Mouse (Mus musculus) liver, adult 2 months (tissue): ENCODE measurements around the gene Trim52. TPM values are rescaled to one million over a fixed set of nuclear protein-coding genes. Genes with fewer than 3 reads are reported as not detected.

Experiments
- DNase-seq: peaks from one replicate; pipeline ENCODE4 v3.0.0-alpha.2; 2011; ENCODE audit warnings: low read depth, low spot score; ENCODE audit errors: extremely low read depth
- H3K27ac ChIP-seq: fragments of 200-500 bp; replicated peaks from 2 replicates; pipeline ENCODE4 v1.5.1; 2012; ENCODE audit warnings: low read depth, mild to moderate bottlenecking, control low read depth, inconsistent platforms, low read length; ENCODE audit not compliant: insufficient read depth
- H3K27me3 ChIP-seq: fragments of 200-500 bp; 2 replicates; pipeline ENCODE4 v1.6.1; 2012; ENCODE audit warnings: mild to moderate bottlenecking, moderate library complexity, low read length, inconsistent platforms; ENCODE audit not compliant: control insufficient read depth, insufficient read depth
- H3K36me3 ChIP-seq: fragments of 200-500 bp; 2 replicates; pipeline ENCODE4 v1.6.1; 2012; ENCODE audit warnings: low read length, inconsistent platforms; ENCODE audit not compliant: control insufficient read depth, insufficient read depth
- H3K4me1 ChIP-seq: fragments of 200-500 bp; 2 replicates; pipeline ENCODE4 v1.6.1; 2011; ENCODE audit warnings: low read length; ENCODE audit not compliant: control insufficient read depth, insufficient read depth
- H3K4me3 ChIP-seq: fragments of 200-500 bp; 2 replicates; pipeline ENCODE4 v1.5.1; 2011; ENCODE audit warnings: low read depth, mild to moderate bottlenecking, control low read depth, low read length, moderate library complexity; ENCODE audit not compliant: insufficient read depth
- H3K79me2 ChIP-seq: fragments of 200-500 bp; 2 replicates; pipeline ENCODE4 v1.6.1; 2012; ENCODE audit warnings: inconsistent platforms, mild to moderate bottlenecking, low read length, moderate library complexity; ENCODE audit not compliant: control insufficient read depth, insufficient read depth
- H3K9ac ChIP-seq: fragments of 200-500 bp; 2 replicates; pipeline ENCODE4 v1.6.1; 2012; ENCODE audit warnings: low read depth, mild to moderate bottlenecking, control low read depth, inconsistent platforms, low read length
- CTCF ChIP-seq: fragments of 200-500 bp; IDR thresholded peaks from 2 replicates; pipeline ENCODE4 v1.5.1; 2011; ENCODE audit warnings: low read depth, low read length, control low read depth
- POLR2A ChIP-seq: fragments of 200-500 bp; IDR thresholded peaks from 2 replicates; pipeline ENCODE4 v1.6.1; 2011; ENCODE audit warnings: low read length, control low read depth; ENCODE audit not compliant: insufficient read depth; ENCODE audit errors: extremely low read depth
- WGBS: fragments of 180-500 bp; shearing (Covaris S2); methylation state at CpG from one replicate; pipeline ENCODE4 v1.1.7; 2018; 5-methylcytosine and 5-hydroxymethylcytosine counted together
- polyA plus RNA-seq: library from polyadenylated mRNA; depleted of rRNA; stranded (reverse); fragments of >200 nt; gene quantifications from 2 replicates; pipeline ENCODE4 v1.2.3, GENCODE M21; 2012; rRNA removed
- total RNA-seq: library from RNA; depleted of rRNA; stranded (reverse); fragments of >200 nt; gene quantifications from 2 replicates; pipeline ENCODE4 v1.2.3, GENCODE M21; 2014; rRNA removed

Gene Trim52
- total RNA-seq (not detected in 2 replicates), polyA plus RNA-seq (not detected in 2 replicates)

GRCm38 (mm10) chr14:106105980-106106379 lies at the start of gene Trim52:
Gene Trim52 (plus strand): TSS chr14:106106198.
- Histone ChIP-seq H3K4me3 (no peak within 1 kb of the TSS), H3K27ac (no peak within 1 kb of the TSS), H3K27me3 (no peaks in the 10 kb centered on the region), H3K4me1 (no peaks in the 10 kb centered on the region), H3K36me3 (no peaks in the 10 kb centered on the region), H3K9ac (no peak within 1 kb of the TSS), H3K79me2 (no peaks in the 10 kb centered on the region)
- WGBS: 96% methylated on average over 21 of the region's 21 CpGs
- no peak for DNase-seq
- no peak for TF ChIP-seq CTCF
- TF ChIP-seq POLR2A: no peak

- WGBS: 64% methylated on average over 1 of the region's 1 CpGs
- no peak for DNase-seq
- H3K27me3 ChIP-seq: no peaks in the 10 kb centered on the region
- no peaks in the 10 kb centered on the region for H3K4me1 ChIP-seq
- no peak overlapping the region for H3K4me3 ChIP-seq
- no peaks in the 10 kb centered on the region for H3K36me3 ChIP-seq
- no peaks in the 10 kb centered on the region for H3K79me2 ChIP-seq
- H3K9ac ChIP-seq: no peak overlapping the region
- H3K27ac ChIP-seq: no peak overlapping the region
- TF ChIP-seq POLR2A (no peak), CTCF (no peak)
These were observed 33.4 kb upstream of the Trim52 start for GRCm38 (mm10) chr14:106072608-106073007.

- no peaks in the 10 kb centered on the region for H3K27me3 ChIP-seq
- H3K9ac ChIP-seq: no peak overlapping the region
- no peaks in the 10 kb centered on the region for H3K79me2 ChIP-seq
- TF ChIP-seq CTCF (no peak), POLR2A (no peak)
- no peak overlapping the region for H3K4me3 ChIP-seq
- no peaks in the 10 kb centered on the region for H3K36me3 ChIP-seq
- DNase-seq: peak; percentile 2
- 84% methylated on average over 3 of the region's 3 CpGs for WGBS
- H3K4me1 ChIP-seq: no peaks in the 10 kb centered on the region
- no peak overlapping the region for H3K27ac ChIP-seq
These were observed 30.6 kb upstream of the Trim52 start for GRCm38 (mm10) chr14:106075181-106076064.

- H3K27ac ChIP-seq: no peak overlapping the region
- H3K79me2 ChIP-seq: no peaks in the 10 kb centered on the region
- WGBS: 68% methylated on average over 13 of the region's 13 CpGs
- no peak for TF ChIP-seq CTCF
- TF ChIP-seq POLR2A: no peak
- DNase-seq: no peak
- no peak overlapping the region for H3K4me3 ChIP-seq
- H3K36me3 ChIP-seq: no peaks in the 10 kb centered on the region
- no peaks in the 10 kb centered on the region for H3K4me1 ChIP-seq
- no peak overlapping the region for H3K9ac ChIP-seq
- H3K27me3 ChIP-seq: no peaks in the 10 kb centered on the region
These were observed 17.4 kb upstream of the Trim52 start for GRCm38 (mm10) chr14:106088480-106089037.

GRCm38 (mm10) chr14:106096816-106097215 lies 9.2 kb upstream of the Trim52 start:
- no peak overlapping the region for H3K4me3 ChIP-seq
- no peak overlapping the region for H3K27ac ChIP-seq
- TF ChIP-seq POLR2A (no peak), CTCF (no peak)
- H3K79me2 ChIP-seq: no peaks in the 10 kb centered on the region
- no peak overlapping the region for H3K9ac ChIP-seq
- H3K27me3 ChIP-seq: no peaks in the 10 kb centered on the region
- no peaks in the 10 kb centered on the region for H3K4me1 ChIP-seq
- no peaks in the 10 kb centered on the region for H3K36me3 ChIP-seq
- 87% methylated on average over 4 of the region's 4 CpGs for WGBS
- no peak for DNase-seq

- Histone ChIP-seq H3K36me3 (no peaks in the 10 kb centered on the region), H3K4me1 (no peaks in the 10 kb centered on the region), H3K4me3 (no peak overlapping the region), H3K27me3 (no peaks in the 10 kb centered on the region), H3K9ac (no peak overlapping the region), H3K79me2 (no peaks in the 10 kb centered on the region), H3K27ac (no peak overlapping the region)
- DNase-seq: no peak
- TF ChIP-seq POLR2A (no peak), CTCF (no peak)
- 90% methylated on average over 14 of the region's 14 CpGs for WGBS
These were observed 5.1 kb upstream of the Trim52 start for GRCm38 (mm10) chr14:106100858-106101257.
